Mouse (Mus musculus) forebrain, postnatal 0 days (tissue): ENCODE measurements around the gene Zfp277. TPM values are rescaled to one million over a fixed set of nuclear protein-coding genes. Genes with fewer than 3 reads are reported as not detected.

Experiments
- ATAC-seq: fragments of 200-750 bp; cut with Nextera tagmentation; 2 replicates; pipeline ENCODE4 v1.8.0; 2017; ENCODE audit warnings: mild to moderate bottlenecking, moderate library complexity
- DNase-seq: peaks from one replicate; pipeline ENCODE4 v3.0.0-alpha.2; 2015
- H3K27ac ChIP-seq: fragments of 300-500 bp; sonication (generic); 2 replicates; pipeline ENCODE4 v1.5.1; 2014; ENCODE audit warnings: low read depth, mild to moderate bottlenecking, antibody characterized with exemption, low read length, moderate library complexity, mixed read lengths
- H3K27me3 ChIP-seq: fragments of 300-500 bp; sonication (generic); 2 replicates; pipeline ENCODE4 v1.6.1; 2014; ENCODE audit warnings: mild to moderate bottlenecking, low read length, mixed read lengths; ENCODE audit not compliant: insufficient read depth
- H3K36me3 ChIP-seq: fragments of 300-500 bp; sonication (generic); 2 replicates; pipeline ENCODE4 v1.6.1; 2014; ENCODE audit warnings: mild to moderate bottlenecking, moderate library complexity; ENCODE audit not compliant: insufficient read depth
- H3K4me1 ChIP-seq: fragments of 300-500 bp; sonication (generic); 2 replicates; pipeline ENCODE4 v1.6.1; 2014; ENCODE audit warnings: antibody characterized with exemption; ENCODE audit not compliant: insufficient read depth
- H3K4me2 ChIP-seq: fragments of 300-500 bp; sonication (generic); 2 replicates; pipeline ENCODE4 v1.6.1; 2014; ENCODE audit warnings: low read depth, mild to moderate bottlenecking, moderate library complexity
- H3K4me3 ChIP-seq: fragments of 300-500 bp; sonication (generic); 2 replicates; pipeline ENCODE4 v1.5.1; 2014; ENCODE audit warnings: low read depth, low read length, mixed read lengths
- H3K9ac ChIP-seq: fragments of 300-500 bp; sonication (generic); 2 replicates; pipeline ENCODE4 v1.6.1; 2014; ENCODE audit warnings: mild to moderate bottlenecking
- H3K9me3 ChIP-seq: fragments of 300-500 bp; sonication (generic); 2 replicates; pipeline ENCODE4 v1.6.1; 2016; ENCODE audit warnings: low read length
- CTCF ChIP-seq: sonication (generic); IDR thresholded peaks from 2 replicates; pipeline ENCODE4 v1.5.1; 2016; ENCODE audit warnings: antibody characterized with exemption, control low read depth, low read depth
- WGBS: fragments of 180-500 bp; shearing (Covaris S2); extraction: QIAGEN DNeasy Blood & Tissue Kit; methylation state at CpG from one replicate; pipeline ENCODE4 v1.1.7; 2014; 5-methylcytosine and 5-hydroxymethylcytosine counted together
- polyA plus RNA-seq: library from polyadenylated mRNA; unstranded; fragments of >200 nt; fragmentation: Nextera tagmentation; extraction: Ambion mirVana; gene quantifications from 2 replicates; pipeline ENCODE4 v1.2.1, GENCODE M21; 2015
- total RNA-seq: library from RNA; depleted of rRNA; stranded (reverse); fragments of >200 nt; gene quantifications from 2 replicates; pipeline ENCODE4 v1.2.3, GENCODE M21; 2014

Zfp277 gene
- total and polyA plus RNA-seq, 2 experiments from 2014 or later: 30.7 to 31.8 TPM

GRCm38 (mm10) chr12:40351879-40352278 lies 93.8 kb downstream of the Zfp277 start:
- Histone ChIP-seq H3K9me3 (no peaks in the 10 kb centered on the region), H3K27ac (no peak overlapping the region), H3K9ac (no peak overlapping the region), H3K27me3 (no peaks in the 10 kb centered on the region), H3K4me1 (peaks cover 5% of the 10 kb centered on the region; the same call in 1 of the 2 replicates), H3K4me3 (no peak overlapping the region), H3K36me3 (no peaks in the 10 kb centered on the region), H3K4me2 (no peak overlapping the region)
- 88% methylated on average over 3 of the region's 3 CpGs for WGBS
- ATAC-seq (no peak), DNase-seq (no peak)
- no peak for TF ChIP-seq CTCF

GRCm38 (mm10) chr12:40348251-40348650 lies 97.5 kb downstream of the Zfp277 start:
- H3K4me3 ChIP-seq: no peak overlapping the region
- no peak overlapping the region for H3K4me2 ChIP-seq
- DNase-seq (no peak), ATAC-seq (no peak)
- no peak for TF ChIP-seq CTCF
- no peaks in the 10 kb centered on the region for H3K36me3 ChIP-seq
- 85% methylated on average over 4 of the region's 4 CpGs for WGBS
- no peaks in the 10 kb centered on the region for H3K27me3 ChIP-seq
- H3K9me3 ChIP-seq: no peaks in the 10 kb centered on the region
- H3K27ac ChIP-seq: no peak overlapping the region
- H3K4me1 ChIP-seq: peaks cover 6% of the 10 kb centered on the region; the same call in 1 of the 2 replicates
- H3K9ac ChIP-seq: no peak overlapping the region

- Histone ChIP-seq H3K4me3 (no peak overlapping the region), H3K4me2 (no peak overlapping the region), H3K36me3 (no peaks in the 10 kb centered on the region), H3K9ac (no peak overlapping the region), H3K9me3 (no peaks in the 10 kb centered on the region), H3K4me1 (peaks cover 6% of the 10 kb centered on the region; the same call in 1 of the 2 replicates), H3K27me3 (no peaks in the 10 kb centered on the region), H3K27ac (no peak overlapping the region)
- WGBS: 26% methylated on average over 10 of the region's 10 CpGs
- DNase-seq (no peak), ATAC-seq (no peak)
- TF ChIP-seq CTCF: no peak
Observed at GRCm38 (mm10) chr12:40347060-40347698, 98.5 kb downstream of the Zfp277 start.

GRCm38 (mm10) chr12:40341443-40341842 lies 104.3 kb downstream of the Zfp277 start:
- H3K4me2 ChIP-seq: no peak overlapping the region
- no peaks in the 10 kb centered on the region for H3K36me3 ChIP-seq
- H3K4me1 ChIP-seq: no peaks in the 10 kb centered on the region
- DNase-seq (no peak), ATAC-seq (no peak)
- H3K27ac ChIP-seq: no peak overlapping the region
- no peaks in the 10 kb centered on the region for H3K9me3 ChIP-seq
- H3K9ac ChIP-seq: no peak overlapping the region
- no peak overlapping the region for H3K4me3 ChIP-seq
- TF ChIP-seq CTCF: no peak
- no peaks in the 10 kb centered on the region for H3K27me3 ChIP-seq
- WGBS: 77% methylated on average over 5 of the region's 5 CpGs

GRCm38 (mm10) chr12:40335303-40335702 lies 110.4 kb downstream of the Zfp277 start:
- ATAC-seq (no peak), DNase-seq (no peak)
- TF ChIP-seq CTCF: no peak
- H3K9me3 ChIP-seq: no peaks in the 10 kb centered on the region
- WGBS: 95% methylated on average over 3 of the region's 3 CpGs
- H3K27ac ChIP-seq: no peak overlapping the region
- no peaks in the 10 kb centered on the region for H3K4me1 ChIP-seq
- H3K27me3 ChIP-seq: no peaks in the 10 kb centered on the region
- H3K4me3 ChIP-seq: no peak overlapping the region
- no peak overlapping the region for H3K9ac ChIP-seq
- H3K4me2 ChIP-seq: no peak overlapping the region
- no peaks in the 10 kb centered on the region for H3K36me3 ChIP-seq

- 97% methylated on average over 3 of the region's 3 CpGs for WGBS
Observed at GRCm38 (mm10) chr12:40331467-40331866, 114.2 kb downstream of the Zfp277 start.

GRCm38 (mm10) chr12:40327012-40327660 lies 118.6 kb downstream of the Zfp277 start:
- ATAC-seq: no peak
- WGBS: 55% methylated on average over 5 of the region's 5 CpGs
- peak; percentile 3 for DNase-seq

More at GRCm38 (mm10) chr12:40331467-40331866, 114.2 kb downstream of the Zfp277 start:
- Histone ChIP-seq H3K27me3 (no peaks in the 10 kb centered on the region), H3K4me1 (no peaks in the 10 kb centered on the region), H3K4me3 (no peak overlapping the region), H3K4me2 (no peak overlapping the region), H3K9me3 (no peaks in the 10 kb centered on the region), H3K9ac (no peak overlapping the region), H3K27ac (no peak overlapping the region), H3K36me3 (no peaks in the 10 kb centered on the region)
- no peak for TF ChIP-seq CTCF
- ATAC-seq (no peak), DNase-seq (no peak)

More at GRCm38 (mm10) chr12:40327012-40327660, 118.6 kb downstream of the Zfp277 start:
- H3K9me3 ChIP-seq: no peaks in the 10 kb centered on the region
- no peak overlapping the region for H3K9ac ChIP-seq
- H3K27ac ChIP-seq: no peak overlapping the region
- H3K4me2 ChIP-seq: no peak overlapping the region
- no peak overlapping the region for H3K4me3 ChIP-seq
- no peaks in the 10 kb centered on the region for H3K27me3 ChIP-seq
- no peaks in the 10 kb centered on the region for H3K4me1 ChIP-seq
- TF ChIP-seq CTCF: no peak
- no peaks in the 10 kb centered on the region for H3K36me3 ChIP-seq
